Mouse (Mus musculus) embryonic facial prominence, embryonic 12.5 days (tissue): ENCODE measurements around the gene Hip1. TPM values are rescaled to one million over a fixed set of nuclear protein-coding genes. Genes with fewer than 3 reads are reported as not detected.
"Not testable (repeated sequence)": the region's sequence is repeated elsewhere in the genome, so short reads cannot be mapped to it uniquely, and the experiment has no call there.

Experiments
- ATAC-seq: fragments of 200-750 bp; cut with Nextera tagmentation; 2 replicates; pipeline ENCODE4 v1.8.0; 2017; ENCODE audit not compliant: insufficient number of reproducible peaks, insufficient read depth, low FRiP score, low TSS enrichment
- H3K27ac ChIP-seq: fragments of 300-500 bp; sonication (generic); 2 replicates; pipeline ENCODE4 v1.5.1; 2016; ENCODE audit warnings: mild to moderate bottlenecking
- H3K27me3 ChIP-seq: fragments of 300-500 bp; sonication (generic); 2 replicates; pipeline ENCODE4 v1.6.1; 2016; ENCODE audit warnings: mild to moderate bottlenecking, moderate library complexity
- H3K36me3 ChIP-seq: fragments of 300-500 bp; sonication (generic); 2 replicates; pipeline ENCODE4 v1.6.1; 2016; ENCODE audit warnings: mild to moderate bottlenecking
- H3K4me1 ChIP-seq: fragments of 300-500 bp; sonication (generic); 2 replicates; pipeline ENCODE4 v1.6.1; 2016
- H3K4me2 ChIP-seq: fragments of 300-500 bp; sonication (generic); replicated peaks from 2 replicates; pipeline ENCODE4 v1.6.1; 2016; ENCODE audit warnings: mild to moderate bottlenecking, moderate library complexity
- H3K4me3 ChIP-seq: fragments of 300-500 bp; sonication (generic); 2 replicates; pipeline ENCODE4 v1.5.1; 2016; ENCODE audit warnings: mild to moderate bottlenecking
- H3K9ac ChIP-seq: fragments of 300-500 bp; sonication (generic); 2 replicates; pipeline ENCODE4 v1.6.1; 2016; ENCODE audit warnings: mild to moderate bottlenecking, moderate library complexity
- H3K9me3 ChIP-seq: fragments of 300-500 bp; sonication (generic); 2 replicates; pipeline ENCODE4 v1.6.1; 2016; ENCODE audit warnings: mild to moderate bottlenecking, moderate library complexity
- WGBS: fragments of 180-500 bp; shearing (Covaris S2); methylation state at CpG from one replicate; pipeline ENCODE4 v1.1.7; 2016; 5-methylcytosine and 5-hydroxymethylcytosine counted together
- polyA plus RNA-seq: library from polyadenylated mRNA; unstranded; fragments of >200 nt; fragmentation: Nextera tagmentation; extraction: Ambion mirVana; gene quantifications from 2 replicates; pipeline ENCODE4 v1.2.1, GENCODE M21; 2016

Gene Hip1
- polyA plus RNA-seq, 1 experiment from 2014 or later = 57.9 TPM

DNA sequence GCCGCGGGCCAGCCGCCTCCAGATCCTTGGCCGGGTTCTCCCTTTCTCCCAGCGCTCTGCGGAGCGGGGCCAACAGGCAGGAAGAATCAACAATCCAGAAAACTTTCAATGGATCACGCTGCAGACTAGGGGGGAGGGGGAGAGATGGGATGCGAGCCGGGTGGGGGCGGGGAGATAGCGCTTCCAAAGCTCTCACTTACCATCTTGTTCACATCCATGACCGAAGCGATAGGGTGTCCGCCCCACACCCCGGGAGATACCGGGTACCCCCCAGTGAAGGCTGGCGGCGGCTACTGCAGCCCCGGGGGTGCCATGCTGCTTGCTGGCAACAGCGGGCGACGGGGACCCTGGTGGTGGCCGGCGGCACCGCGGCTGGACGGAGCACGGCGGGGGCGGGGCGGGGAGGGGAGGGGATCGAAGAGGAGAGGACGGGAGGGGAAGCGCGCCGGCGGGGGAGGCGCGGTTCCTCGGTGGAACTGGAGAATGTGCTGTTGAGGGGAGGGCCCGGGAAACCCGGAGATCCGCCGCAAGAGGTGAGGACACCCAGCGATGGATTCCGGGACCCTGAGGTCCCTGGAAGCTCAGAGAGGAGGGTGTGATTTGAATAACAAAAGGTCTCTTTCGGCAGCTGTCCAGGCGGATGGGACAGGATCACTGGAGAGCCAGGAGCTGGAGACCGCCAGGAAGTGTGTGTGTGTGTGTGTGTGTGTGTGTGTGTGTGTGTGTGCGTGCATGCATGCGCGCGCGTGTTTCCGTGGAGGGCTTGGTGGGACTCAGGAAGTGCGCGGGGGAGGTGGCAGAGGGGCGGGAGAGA, 55.8 kb downstream of the Hip1 start:
- Histone ChIP-seq H3K4me3 (peak overlapping the region; percentile 67), H3K27me3 (no peaks in the 10 kb centered on the region), H3K9ac (peak overlapping the region; percentile 69), H3K4me1 (peaks cover 24% of the 10 kb centered on the region), H3K4me2 (peak overlapping the region; percentile 86), H3K36me3 (no peaks in the 10 kb centered on the region), H3K9me3 (no peaks in the 10 kb centered on the region), H3K27ac (peak overlapping the region; percentile 88)
- WGBS = under 1% methylated on average over 52 of the region's 59 CpGs
- peak; percentile 55 for ATAC-seq

DNA sequence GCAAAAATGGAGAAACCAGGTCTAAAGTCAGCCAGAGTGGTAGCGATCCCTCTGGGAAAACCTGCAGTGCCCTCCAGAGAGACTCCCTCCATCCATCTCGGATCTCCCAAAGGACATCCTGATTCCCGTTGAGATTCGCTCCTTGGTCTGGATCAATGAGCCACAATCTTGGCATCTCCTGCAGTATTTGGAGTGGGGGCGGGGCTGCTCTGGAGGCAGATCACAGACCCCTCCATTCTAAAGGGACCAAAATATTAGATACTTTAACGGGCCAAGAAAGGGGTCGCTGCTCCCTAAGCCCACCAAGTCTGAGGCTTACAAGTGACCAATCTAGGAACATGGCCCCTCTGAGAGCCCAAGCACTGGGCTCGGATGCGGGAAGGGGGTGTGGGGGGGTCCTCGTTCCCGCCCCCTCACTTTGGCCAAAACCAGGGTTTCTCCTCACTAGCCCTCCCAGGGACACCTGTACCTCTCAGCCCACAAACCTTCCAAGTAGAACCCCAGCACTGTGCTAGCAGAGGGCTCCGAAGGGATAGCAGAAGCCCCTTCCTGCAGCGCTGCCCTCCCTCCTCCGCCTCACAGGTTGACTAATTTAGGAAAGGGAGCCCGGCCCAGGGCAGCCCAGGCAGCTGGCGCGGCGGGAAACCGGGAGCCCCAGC, 56.6 kb downstream of the Hip1 start:
- Histone ChIP-seq H3K9me3 (no peaks in the 10 kb centered on the region), H3K4me2 (peak overlapping the region; percentile 86), H3K4me1 (peaks cover 24% of the 10 kb centered on the region), H3K4me3 (peak overlapping the region; percentile 67), H3K27ac (peak overlapping the region; percentile 88), H3K36me3 (0 out of 2 replicates have a peak, but pooled peaks cover under 1% of the 10 kb centered on the region), H3K27me3 (no peaks in the 10 kb centered on the region), H3K9ac (peak overlapping the region; percentile 69)
- ATAC-seq = peak; percentile 57
- WGBS = under 1% methylated on average over 19 of the region's 19 CpGs

DNA sequence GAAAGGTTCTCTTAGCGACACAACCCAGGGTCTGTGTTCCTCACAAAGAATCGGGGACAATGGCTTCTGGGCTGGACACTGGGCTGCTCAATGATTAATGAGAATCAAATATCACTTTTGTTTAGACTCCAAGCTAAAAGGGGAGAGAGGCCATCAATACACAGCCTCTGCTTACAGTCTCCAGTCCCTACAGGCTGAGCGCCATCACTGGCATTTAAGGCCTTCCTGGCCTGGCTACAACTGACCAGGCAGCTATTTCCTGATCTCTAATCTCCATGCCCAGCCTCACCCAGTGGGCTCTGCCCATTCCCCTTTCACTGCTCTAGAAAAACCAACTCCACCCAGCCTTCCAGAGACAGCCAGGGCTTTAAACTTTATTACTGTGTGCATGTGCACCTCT, 59.6 kb downstream of the Hip1 start:
- Histone ChIP-seq H3K9me3 (no peaks in the 10 kb centered on the region), H3K4me2 (no peak overlapping the region), H3K9ac (no peak overlapping the region), H3K4me3 (no peak overlapping the region), H3K4me1 (peaks cover 24% of the 10 kb centered on the region), H3K27me3 (no peaks in the 10 kb centered on the region), H3K27ac (no peak overlapping the region), H3K36me3 (peaks cover 19% of the 10 kb centered on the region; the same call in 1 of the 2 replicates)
- 81% methylated on average over 3 of the region's 3 CpGs for WGBS
- ATAC-seq = no peak

DNA sequence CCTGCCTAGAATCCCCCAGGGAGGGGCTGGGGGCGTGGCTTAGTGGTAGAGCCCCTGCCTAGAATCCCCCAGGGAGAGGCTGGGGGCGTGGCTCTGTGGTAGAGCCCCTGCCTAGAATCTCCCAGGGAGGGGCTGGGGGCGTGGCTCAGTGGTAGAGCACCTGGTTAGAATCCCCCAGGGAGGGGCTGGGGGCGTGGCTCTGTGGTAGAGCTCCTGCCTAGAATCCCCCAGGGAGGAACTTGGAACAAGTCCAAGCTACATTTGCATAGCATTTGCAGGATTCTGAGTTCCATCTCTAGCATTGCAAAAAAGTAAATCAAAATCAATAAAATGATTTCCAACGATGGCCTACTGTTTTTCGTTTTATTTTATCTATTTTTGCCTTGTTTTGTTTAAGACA, 61.1 kb downstream of the Hip1 start:
- H3K9ac ChIP-seq, H3K4me2 ChIP-seq, H3K4me3 ChIP-seq, H3K9me3 ChIP-seq, ATAC-seq, H3K27ac ChIP-seq, H3K27me3 ChIP-seq: not testable (repeated sequence)
- H3K36me3 ChIP-seq = peaks cover 19% of the 10 kb centered on the region; the same call in 1 of the 2 replicates
- WGBS = 92% methylated on average over 6 of the region's 6 CpGs
- H3K4me1 ChIP-seq = peaks cover 15% of the 10 kb centered on the region

DNA sequence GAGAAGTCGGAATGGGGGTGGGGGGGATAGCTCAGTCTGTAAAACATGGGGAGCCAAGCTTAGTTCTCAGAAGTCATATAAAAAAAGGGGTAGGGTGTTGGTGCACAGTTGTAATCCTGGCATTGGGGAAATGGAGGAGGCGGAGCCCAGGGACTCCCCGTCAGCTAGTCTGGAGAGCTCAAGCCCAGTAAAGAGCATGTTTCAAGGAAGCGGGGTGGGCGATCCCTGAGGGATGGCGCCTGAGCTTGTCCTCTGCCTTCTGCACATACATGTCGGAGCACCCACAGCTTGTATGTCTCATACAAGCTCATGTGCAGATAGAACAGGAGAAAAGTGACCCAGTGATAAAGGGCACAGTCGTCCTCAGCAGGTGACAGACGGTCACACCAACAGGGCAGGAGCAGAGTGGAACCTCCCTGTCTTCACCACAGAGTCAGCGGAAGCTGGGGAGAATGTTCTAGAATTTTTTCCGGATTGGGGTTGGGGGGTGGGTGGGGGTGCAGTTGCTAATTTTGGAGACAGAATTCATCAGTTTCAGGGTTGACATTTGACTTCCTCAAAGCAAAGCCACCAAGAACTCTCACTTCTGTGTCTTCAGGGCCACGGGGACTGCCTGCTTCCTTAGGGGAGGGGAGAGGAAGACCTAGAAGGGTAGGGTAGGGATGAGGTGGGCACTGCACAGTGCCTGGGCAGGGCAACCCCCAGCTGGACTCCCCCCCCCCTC, 65.9 kb downstream of the Hip1 start:
- Histone ChIP-seq H3K36me3 (peaks cover 19% of the 10 kb centered on the region; the same call in 1 of the 2 replicates), H3K27me3 (no peaks in the 10 kb centered on the region), H3K27ac (no peak overlapping the region), H3K4me3 (no peak overlapping the region), H3K9me3 (no peaks in the 10 kb centered on the region), H3K4me1 (no peaks in the 10 kb centered on the region), H3K4me2 (no peak overlapping the region), H3K9ac (no peak overlapping the region)
- ATAC-seq = no peak
- WGBS = 91% methylated on average over 12 of the region's 12 CpGs

DNA sequence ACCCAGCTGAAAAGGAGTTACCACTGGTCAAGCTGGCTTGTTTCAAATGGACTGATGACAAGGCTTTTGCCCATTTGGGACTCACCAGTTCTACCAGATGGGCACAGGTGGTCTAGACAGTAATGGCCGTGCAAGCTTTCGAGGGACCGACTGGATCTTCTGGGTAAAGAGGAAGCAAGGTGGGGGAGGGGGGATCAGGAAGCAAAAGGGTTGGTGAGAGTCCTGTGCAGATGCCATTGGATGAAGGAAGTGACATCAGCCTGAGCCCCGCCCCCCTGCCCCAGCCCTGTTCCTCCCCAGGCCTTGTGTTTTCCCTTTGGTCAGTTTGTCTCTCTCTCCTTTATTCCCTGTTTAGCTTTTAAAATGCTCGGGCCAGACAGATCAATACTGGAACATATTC, 68.7 kb downstream of the Hip1 start:
- Histone ChIP-seq H3K4me1 (no peaks in the 10 kb centered on the region), H3K9ac (no peak overlapping the region), H3K27me3 (no peaks in the 10 kb centered on the region), H3K27ac (no peak overlapping the region), H3K4me2 (no peak overlapping the region), H3K4me3 (no peak overlapping the region), H3K9me3 (no peaks in the 10 kb centered on the region), H3K36me3 (0 out of 2 replicates have a peak, but pooled peaks cover 5% of the 10 kb centered on the region)
- 85% methylated on average over 5 of the region's 5 CpGs for WGBS
- no peak for ATAC-seq

DNA sequence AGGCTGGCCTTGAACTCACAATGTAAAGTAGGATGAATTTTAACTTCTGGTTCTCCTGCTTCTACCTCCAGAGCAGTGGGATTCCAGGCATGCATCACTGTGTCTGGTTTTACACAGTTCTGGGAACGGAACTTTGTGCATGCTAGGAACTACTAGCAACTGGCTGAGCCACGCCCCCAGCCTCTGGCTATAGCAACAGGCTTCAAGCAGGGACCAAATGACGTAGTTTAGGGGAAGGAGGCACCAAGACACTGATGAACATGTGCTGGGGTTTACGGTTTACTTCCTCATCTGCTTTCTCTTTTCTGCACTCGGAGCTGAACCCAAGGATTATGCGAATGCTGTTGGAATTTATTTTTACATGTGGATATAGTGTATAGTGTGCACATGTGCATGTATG, 72.5 kb downstream of the Hip1 start:
- no peak overlapping the region for H3K27ac ChIP-seq
- no peak overlapping the region for H3K4me3 ChIP-seq
- no peak overlapping the region for H3K4me2 ChIP-seq
- H3K9me3 ChIP-seq = no peaks in the 10 kb centered on the region
- ATAC-seq = no peak
- H3K4me1 ChIP-seq = no peaks in the 10 kb centered on the region
- no peaks in the 10 kb centered on the region for H3K27me3 ChIP-seq
- H3K36me3 ChIP-seq = 0 out of 2 replicates have a peak, but pooled peaks cover 7% of the 10 kb centered on the region
- WGBS = 72% methylated on average over 6 of the region's 6 CpGs
- H3K9ac ChIP-seq = no peak overlapping the region

DNA sequence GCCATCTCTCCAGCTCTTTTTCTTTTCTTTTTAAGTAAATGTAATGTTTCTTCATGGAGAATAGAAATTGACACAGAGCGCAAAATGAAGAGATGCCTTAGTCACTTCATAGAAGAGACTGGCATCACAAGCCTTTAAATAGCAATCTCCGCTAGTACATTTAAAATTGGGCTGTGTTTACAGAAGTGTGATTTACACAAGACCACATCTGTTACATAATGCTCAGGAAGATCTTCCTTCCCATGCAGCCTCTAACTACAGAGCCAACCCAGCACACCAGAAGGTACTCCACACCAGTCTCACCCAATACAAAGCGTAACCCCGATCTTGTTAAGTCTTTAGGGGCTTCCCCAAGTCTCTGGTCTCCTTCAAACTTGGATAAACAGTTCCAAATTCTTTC, 73.2 kb downstream of the Hip1 start:
- whole genome bisulfite sequencing = 97% methylated on average over 4 of the region's 4 CpGs
- Histone ChIP-seq H3K9ac (no peak overlapping the region), H3K36me3 (0 out of 2 replicates have a peak, but pooled peaks cover 11% of the 10 kb centered on the region)

DNA sequence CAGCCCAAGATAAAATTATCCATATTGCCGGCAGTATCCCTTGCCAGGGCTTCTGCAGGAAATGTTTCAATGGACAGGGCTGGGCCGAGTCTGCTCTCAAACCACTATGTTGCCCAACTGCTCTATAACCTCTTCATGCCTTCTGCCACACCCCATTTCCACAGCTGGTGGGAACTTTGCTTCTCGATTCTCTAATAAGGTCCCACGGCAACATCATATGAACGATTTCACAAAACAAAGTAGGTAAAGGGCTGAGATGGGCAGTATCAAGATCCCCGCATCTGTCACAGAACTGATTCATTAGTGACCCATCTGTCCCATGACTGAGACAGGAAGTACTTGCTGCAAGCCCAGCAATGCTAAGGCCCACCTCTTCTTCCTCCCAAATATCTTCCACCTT, 76.6 kb downstream of the Hip1 start:
- no peaks in the 10 kb centered on the region for H3K9me3 ChIP-seq
- no peak overlapping the region for H3K9ac ChIP-seq
- no peak overlapping the region for H3K27ac ChIP-seq
- H3K4me3 ChIP-seq = no peak overlapping the region
- no peak for ATAC-seq
- no peaks in the 10 kb centered on the region for H3K27me3 ChIP-seq
- H3K4me1 ChIP-seq = peaks cover 9% of the 10 kb centered on the region; the same call in 1 of the 2 replicates
- 0 out of 2 replicates have a peak, but pooled peaks cover 11% of the 10 kb centered on the region for H3K36me3 ChIP-seq
- WGBS = 97% methylated on average over 6 of the region's 6 CpGs
- no peak overlapping the region for H3K4me2 ChIP-seq

More for the DNA sequence above, 73.2 kb downstream of the Hip1 start:
- Histone ChIP-seq H3K4me1 (no peaks in the 10 kb centered on the region), H3K27me3 (no peaks in the 10 kb centered on the region), H3K27ac (no peak overlapping the region), H3K4me3 (no peak overlapping the region), H3K9me3 (no peaks in the 10 kb centered on the region), H3K4me2 (no peak overlapping the region)
- no peak for ATAC-seq

DNA sequence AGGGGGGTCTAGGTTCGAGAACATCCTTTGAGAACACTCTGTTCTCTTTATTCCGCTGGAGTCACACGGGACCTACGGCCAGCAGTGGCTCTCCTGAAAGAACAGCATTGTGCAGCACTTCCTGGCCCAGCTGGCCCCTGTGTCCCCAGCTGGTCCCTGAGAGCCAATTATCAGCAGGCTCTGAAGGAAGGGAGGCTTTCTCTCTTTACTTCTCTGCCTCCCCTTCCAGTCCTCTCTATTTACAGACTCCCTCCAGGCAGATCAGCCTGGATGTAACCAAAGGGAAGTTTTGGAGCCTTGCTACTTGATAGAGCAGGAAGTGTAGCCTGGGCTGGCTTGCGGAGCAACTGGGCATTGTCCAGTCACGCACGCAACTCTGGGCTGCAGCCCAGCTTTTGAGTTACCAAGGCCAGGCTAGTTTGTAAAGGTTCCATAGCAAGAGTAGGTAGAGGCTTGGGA, 79.1 kb downstream of the Hip1 start:
- Histone ChIP-seq H3K4me1 (peaks cover 9% of the 10 kb centered on the region; the same call in 1 of the 2 replicates), H3K27me3 (no peaks in the 10 kb centered on the region), H3K4me2 (no peak overlapping the region), H3K9me3 (no peaks in the 10 kb centered on the region), H3K36me3 (peaks cover 14% of the 10 kb centered on the region; the same call in 1 of the 2 replicates), H3K4me3 (no peak overlapping the region), H3K9ac (no peak overlapping the region), H3K27ac (peak overlapping the region; percentile 63)
- ATAC-seq = no peak
- WGBS = 32% methylated on average over 7 of the region's 7 CpGs

DNA sequence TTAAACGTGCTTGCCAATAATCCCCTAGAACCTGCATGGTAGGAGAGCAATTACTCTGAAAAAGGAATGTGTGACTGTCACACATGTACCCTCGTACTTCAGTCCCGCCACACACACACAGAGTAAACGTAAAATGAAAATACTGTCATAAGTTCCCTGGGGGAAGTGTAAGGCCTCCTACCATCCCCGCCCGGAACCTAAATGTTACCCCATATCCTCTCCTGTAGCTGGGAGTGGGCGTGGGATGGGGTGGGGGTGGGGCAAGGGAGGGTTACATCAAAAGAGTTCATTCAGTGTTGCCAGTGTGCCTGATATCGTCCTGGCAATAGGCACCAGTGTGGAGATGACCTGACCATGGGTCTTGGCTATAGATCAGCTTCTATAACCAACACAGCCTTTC, 81.5 kb downstream of the Hip1 start:
- Histone ChIP-seq H3K27me3 (no peaks in the 10 kb centered on the region), H3K27ac (no peak overlapping the region), H3K36me3 (peaks cover 32% of the 10 kb centered on the region), H3K9ac (no peak overlapping the region), H3K4me2 (no peak overlapping the region), H3K4me1 (peaks cover 9% of the 10 kb centered on the region; the same call in 1 of the 2 replicates), H3K4me3 (no peak overlapping the region), H3K9me3 (no peaks in the 10 kb centered on the region)
- no peak for ATAC-seq
- 75% methylated on average over 8 of the region's 8 CpGs for WGBS
